ENCODE assay signal across 8 mouse cellular contexts in genomic region chr5:130080051-130080681, GRCm38 (mm10). TPM values are rescaled to one million over a fixed set of nuclear protein-coding genes. Genes with fewer than 3 reads are reported as not detected.
DNase-seq lines count a peak whose midpoint lies in the region; ATAC-seq and TF ChIP-seq lines count a peak whose summit lies in the region.

No protein-coding gene starts in this region.

- H3K9ac ChIP-seq in kidney, postnatal 0 days (ENCODE audit: low read depth, low read length): peak overlapping the region; percentile 81
- H3K9ac ChIP-seq in forebrain, embryonic 16.5 days (replicated peaks; ENCODE audit: low read depth, low read length): peak overlapping the region; percentile 86

- WGBS in kidney, postnatal 0 days: 76% methylated on average over 16 of the region's 16 CpGs
- 73% methylated on average over 16 of the region's 16 CpGs for WGBS in forebrain, embryonic 16.5 days
- WGBS in macrophage (ENCODE audit: missing documents): 90% methylated on average over 15 of the region's 16 CpGs

- no peak overlapping the region; the same call in 1 of the 2 replicates for H3K27ac ChIP-seq in kidney, postnatal 0 days
- H3K27ac ChIP-seq in forebrain, embryonic 16.5 days (ENCODE audit: low read length): no peak overlapping the region
- peak overlapping the region; percentile 64 for H3K27ac ChIP-seq in macrophage

- H3K9me3 ChIP-seq in kidney, postnatal 0 days (replicated peaks; ENCODE audit: low read length): 0 out of 2 replicates have a peak, but pooled peaks cover 4% of the 10 kb centered on the region
- H3K9me3 ChIP-seq in forebrain, embryonic 16.5 days (ENCODE audit: control insufficient read depth, low read length): no peaks in the 10 kb centered on the region

- ATAC-seq in kidney, postnatal 0 days (replicated peaks; ENCODE audit: low FRiP score, low read depth): no peak
- ATAC-seq in forebrain, embryonic 16.5 days: no peak
- ATAC-seq in frontal cortex, adult (ENCODE audit: low TSS enrichment): no peak

- peak overlapping the region; percentile 90 for H3K4me2 ChIP-seq in kidney, postnatal 0 days (ENCODE audit: low read length)
- H3K4me2 ChIP-seq in forebrain, embryonic 16.5 days (ENCODE audit: low read length): peak overlapping the region; percentile 72

- H3K27me3 ChIP-seq in kidney, postnatal 0 days (ENCODE audit: insufficient read depth, low read length): no peaks in the 10 kb centered on the region
- no peaks in the 10 kb centered on the region for H3K27me3 ChIP-seq in forebrain, embryonic 16.5 days (replicated peaks; ENCODE audit: control insufficient read depth, insufficient read depth, low read length)

- peak overlapping the region; percentile 64 for H3K4me3 ChIP-seq in kidney, postnatal 0 days (replicated peaks; ENCODE audit: low read depth, low read length)
- H3K4me3 ChIP-seq in forebrain, embryonic 16.5 days (replicated peaks; ENCODE audit: low read length): peak overlapping the region; percentile 73
- H3K4me3 ChIP-seq in macrophage (ENCODE audit: inconsistent target): peak overlapping the region; percentile 56

- DNase-seq in kidney, postnatal 0 days (ENCODE audit: low spot score): no peak
- no peak for DNase-seq in kidney, adult 9 months
- DNase-seq in ZHBTc4 (ENCODE audit: low read depth, low spot score): peak; percentile 74
- no peak for DNase-seq in layer of hippocampus, adult 18-20 months (ENCODE audit: low spot score in 2 of 2)
- no peak for DNase-seq in urinary bladder, postnatal 25 days (ENCODE audit: low spot score)

- peak; percentile 39 for TF ChIP-seq CTCF in kidney, postnatal 0 days (IDR thresholded peaks at IDR 0.05; ENCODE audit: low read depth)

- no peaks in the 10 kb centered on the region for H3K4me1 ChIP-seq in kidney, postnatal 0 days (replicated peaks; ENCODE audit: insufficient read depth, low read length)
- peaks cover 10% of the 10 kb centered on the region for H3K4me1 ChIP-seq in forebrain, embryonic 16.5 days (replicated peaks; ENCODE audit: control insufficient read depth, insufficient read depth, low read length)

- H3K36me3 ChIP-seq in kidney, postnatal 0 days (ENCODE audit: insufficient read depth, low read length): no peaks in the 10 kb centered on the region
- H3K36me3 ChIP-seq in forebrain, embryonic 16.5 days (ENCODE audit: control insufficient read depth, insufficient read depth): no peaks in the 10 kb centered on the region; the same call in 1 of the 2 replicates
- H3K36me3 ChIP-seq in macrophage (ENCODE audit: inconsistent target): peaks cover 9% of the 10 kb centered on the region; the same call in 1 of the 2 replicates

- H3K79me2 ChIP-seq in macrophage (ENCODE audit: inconsistent target): peaks cover 41% of the 10 kb centered on the region; the same call in 1 of the 2 replicates

RNA-seq across cellular contexts. Expression of gene Tpst1, which starts 7.0 kb away (rescaled TPM):
- polyA plus RNA-seq in kidney, postnatal 0 days (2015; fragmentation: Nextera tagmentation; extraction: Ambion mirVana): 63.9 and 66.5 TPM in 2 replicates
- 59.5 and 66.1 TPM in 2 replicates for polyA plus RNA-seq in forebrain, embryonic 16.5 days (2015; fragmentation: Nextera tagmentation; extraction: Ambion mirVana)
- 10 to 100 TPM in 24 of 26 experiments, 1 to 10 TPM in 2; 5.5 to 91.3 (median 29.3) TPM for total RNA-seq in macrophage (2018; cell fraction: chromatin; rRNA removed)
- 10 to 100 TPM; 11.9 to 59.0 (median 27.8) TPM for total RNA-seq in macrophage (2018; cell fraction: cytosol; rRNA removed)
- total RNA-seq in macrophage (2018; cell fraction: nucleus; rRNA removed): 10 to 100 TPM in 25 of 26 experiments, 1 to 10 TPM in 1; 9.1 to 73.2 (median 38.8) TPM
- 11.0 to 26.4 TPM (median 21.7 TPM) in 3 replicates for polyA plus RNA-seq in macrophage (2018)
- 10 to 100 TPM; 47.8 to 48.9 TPM for total RNA-seq in layer of hippocampus, adult 18-20 months (2021)

RNA-seq across cellular contexts. Expression of gene Crcp, which starts 51.1 kb away (rescaled TPM):
- 36.8 and 42.8 TPM in 2 replicates for polyA plus RNA-seq in kidney, postnatal 0 days (2015; fragmentation: Nextera tagmentation; extraction: Ambion mirVana)
- 73.7 and 81.4 TPM in 2 replicates for polyA plus RNA-seq in forebrain, embryonic 16.5 days (2015; fragmentation: Nextera tagmentation; extraction: Ambion mirVana)
- 10 to 100 TPM in 10 of 26 experiments, 1 to 10 TPM in 16; 3.3 to 13.9 (median 8.8) TPM for total RNA-seq in macrophage (2018; cell fraction: chromatin; rRNA removed)
- total RNA-seq in macrophage (2018; cell fraction: cytosol; rRNA removed): 10 to 100 TPM; 19.0 to 44.7 (median 32.8) TPM
- 10 to 100 TPM in 16 of 26 experiments, 1 to 10 TPM in 10; 5.9 to 21.0 (median 11.9) TPM for total RNA-seq in macrophage (2018; cell fraction: nucleus; rRNA removed)
- 28.9 to 33.0 TPM (median 32.1 TPM) in 3 replicates for polyA plus RNA-seq in macrophage (2018)
- 10 to 100 TPM; 37.0 to 39.3 TPM for total RNA-seq in layer of hippocampus, adult 18-20 months (2021)

RNA-seq across cellular contexts. Expression of gene Asl, which starts 51.1 kb away (rescaled TPM):
- polyA plus RNA-seq in kidney, postnatal 0 days (2015; fragmentation: Nextera tagmentation; extraction: Ambion mirVana): 86.4 and 94.1 TPM in 2 replicates
- polyA plus RNA-seq in forebrain, embryonic 16.5 days (2015; fragmentation: Nextera tagmentation; extraction: Ambion mirVana): 26.5 and 32.5 TPM in 2 replicates
- 10 to 100 TPM; 20.6 to 70.5 (median 40.0) TPM for total RNA-seq in macrophage (2018; cell fraction: chromatin; rRNA removed)
- total RNA-seq in macrophage (2018; cell fraction: cytosol; rRNA removed): 10 to 100 TPM; 26.8 to 44.9 (median 33.1) TPM
- 10 to 100 TPM; 20.1 to 64.3 (median 32.2) TPM for total RNA-seq in macrophage (2018; cell fraction: nucleus; rRNA removed)
- polyA plus RNA-seq in macrophage (2018): 33.6 to 39.7 TPM (median 34.1 TPM) in 3 replicates
- total RNA-seq in layer of hippocampus, adult 18-20 months (2021): 10 to 100 TPM; 22.6 to 25.4 TPM
